ENCODE assay signal across 8 mouse cellular contexts in the genomic region with DNA sequence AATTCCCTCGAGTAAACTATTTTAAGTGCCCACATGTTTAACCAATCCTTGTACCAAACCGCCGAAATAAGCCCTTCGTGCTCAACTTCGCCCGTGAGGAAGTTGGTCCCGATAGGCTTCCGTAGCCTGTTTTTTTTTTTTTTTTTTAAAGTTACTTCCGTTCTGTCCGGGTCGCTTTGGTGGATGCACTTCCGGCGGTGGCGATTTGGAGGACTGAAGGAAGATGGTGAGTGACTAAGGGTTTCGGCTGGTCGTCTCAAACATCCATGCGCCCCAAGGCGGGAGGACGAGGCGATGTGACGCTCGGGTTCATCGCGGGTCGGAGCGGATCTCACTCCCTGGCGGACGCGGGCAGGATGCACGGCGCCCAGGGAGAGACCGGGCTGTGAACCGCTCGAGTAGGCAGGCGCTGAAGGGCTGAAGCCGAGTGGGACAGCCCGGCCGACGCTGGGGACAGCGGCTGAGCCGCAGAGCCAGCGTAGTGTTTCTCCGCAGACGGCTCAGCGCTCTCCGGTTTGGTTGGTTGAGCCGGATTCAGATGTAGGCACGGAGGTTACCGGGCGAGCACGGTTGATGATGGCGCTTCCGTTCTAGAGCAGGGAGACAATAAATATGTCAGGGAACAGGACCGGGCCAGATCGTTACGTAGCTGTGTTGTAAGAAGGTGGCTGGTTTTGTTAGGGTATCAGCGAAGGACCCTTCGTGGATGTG. TPM values are rescaled to one million over a fixed set of nuclear protein-coding genes. Genes with fewer than 3 reads are reported as not detected.
DNase-seq lines count a peak whose midpoint lies in the region; ATAC-seq and TF ChIP-seq lines count a peak whose summit lies in the region.

A gene (plus strand): TSS at position 169 of the 711 bp plus-strand sequence.

- H3K9ac ChIP-seq in heart, embryonic 11.5 days (ENCODE audit: low read depth, low read length): peak within 1 kb of the TSS; percentile 96
- H3K9ac ChIP-seq in kidney, embryonic 16.5 days (replicated peaks; ENCODE audit: low read length): peak within 1 kb of the TSS; percentile 80
- H3K9ac ChIP-seq in liver, embryonic 11.5 days (ENCODE audit: low read depth, low read length): peak within 1 kb of the TSS; percentile 95
- peak within 1 kb of the TSS; percentile 93 for H3K9ac ChIP-seq in stomach, embryonic 14.5 days (replicated peaks; ENCODE audit: low read depth, low read length)

- ATAC-seq in heart, embryonic 11.5 days (replicated peaks; ENCODE audit: insufficient number of reproducible peaks, low FRiP score, low TSS enrichment): peak; percentile 70
- ATAC-seq in kidney, embryonic 16.5 days (ENCODE audit: low FRiP score, low TSS enrichment): peak; percentile 84
- peak; percentile 81 for ATAC-seq in liver, embryonic 11.5 days (replicated peaks; ENCODE audit: low FRiP score)
- ATAC-seq in stomach, embryonic 14.5 days (ENCODE audit: insufficient number of reproducible peaks, insufficient read depth, low FRiP score, low read depth): peak; percentile 75

- WGBS in heart, embryonic 11.5 days (ENCODE audit: insufficient replicate concordance): under 1% methylated on average over 58 of the region's 58 CpGs
- WGBS in kidney, embryonic 16.5 days: under 1% methylated on average over 58 of the region's 58 CpGs
- under 1% methylated on average over 58 of the region's 58 CpGs for WGBS in liver, embryonic 11.5 days
- WGBS in stomach, embryonic 14.5 days: under 1% methylated on average over 58 of the region's 58 CpGs

- no peaks in the 10 kb centered on the region for H3K9me3 ChIP-seq in erythroblast, embryonic 14.5 days (ENCODE audit: control insufficient read depth, low read length)
- no peaks in the 10 kb centered on the region for H3K9me3 ChIP-seq in heart, embryonic 11.5 days (replicated peaks; ENCODE audit: control insufficient read depth, low read length)
- no peaks in the 10 kb centered on the region for H3K9me3 ChIP-seq in kidney, embryonic 16.5 days (ENCODE audit: low read length)
- no peaks in the 10 kb centered on the region for H3K9me3 ChIP-seq in liver, embryonic 11.5 days (ENCODE audit: control insufficient read depth, low read length)
- H3K9me3 ChIP-seq in stomach, embryonic 14.5 days (ENCODE audit: control insufficient read depth, low read depth, low read length): no peaks in the 10 kb centered on the region

- H3K27me3 ChIP-seq in erythroblast, embryonic 14.5 days (ENCODE audit: control insufficient read depth): no peaks in the 10 kb centered on the region
- no peaks in the 10 kb centered on the region for H3K27me3 ChIP-seq in heart, embryonic 11.5 days (ENCODE audit: control insufficient read depth, insufficient read depth, low read length)
- no peaks in the 10 kb centered on the region for H3K27me3 ChIP-seq in kidney, embryonic 16.5 days (ENCODE audit: insufficient read depth, low read length)
- H3K27me3 ChIP-seq in liver, embryonic 11.5 days (replicated peaks; ENCODE audit: control insufficient read depth, insufficient read depth, low read length): no peaks in the 10 kb centered on the region; the same call in 1 of the 2 replicates
- H3K27me3 ChIP-seq in stomach, embryonic 14.5 days (ENCODE audit: control insufficient read depth, insufficient read depth, low read length): no peaks in the 10 kb centered on the region

- H3K4me1 ChIP-seq in erythroblast, embryonic 14.5 days (ENCODE audit: control insufficient read depth): peaks cover 35% of the 10 kb centered on the region
- peaks cover 8% of the 10 kb centered on the region for H3K4me1 ChIP-seq in heart, embryonic 11.5 days (ENCODE audit: control insufficient read depth, insufficient read depth, low read length)
- peaks cover 9% of the 10 kb centered on the region for H3K4me1 ChIP-seq in kidney, embryonic 16.5 days (ENCODE audit: insufficient read depth, low read length)
- peaks cover 4% of the 10 kb centered on the region for H3K4me1 ChIP-seq in liver, embryonic 11.5 days (replicated peaks; ENCODE audit: control insufficient read depth, insufficient read depth, low read length)
- peaks cover 12% of the 10 kb centered on the region for H3K4me1 ChIP-seq in stomach, embryonic 14.5 days (ENCODE audit: control insufficient read depth, insufficient read depth, low read length)

- DNase-seq in CD4-positive helper T cell, adult 2 months (ENCODE audit: low read depth, low spot score): peak; percentile 92
- peak; percentile 97 for DNase-seq in brain, embryonic 14.5 days (ENCODE audit: low read depth)
- DNase-seq in liver, embryonic 11.5 days (ENCODE audit: low spot score): peak; percentile 86
- peak; percentile 92 for DNase-seq in naive thymus-derived CD4-positive, alpha-beta T cell, adult 2 months (ENCODE audit: low read depth)

- no peak for TF ChIP-seq POLR2A in brain, embryonic 14.5 days (IDR thresholded peaks at IDR 0.05; ENCODE audit: borderline replicate concordance, extremely low read depth, insufficient read depth, insufficient read length, poor library complexity, severe bottlenecking)

- no peak for TF ChIP-seq CTCF in brain, embryonic 14.5 days (IDR thresholded peaks at IDR 0.05; ENCODE audit: borderline replicate concordance, extremely low read depth, insufficient read depth, insufficient read length)

- peak within 1 kb of the TSS; percentile 68 for H3K4me2 ChIP-seq in heart, embryonic 11.5 days
- peak within 1 kb of the TSS; percentile 75 for H3K4me2 ChIP-seq in kidney, embryonic 16.5 days (replicated peaks; ENCODE audit: low read depth, low read length)
- H3K4me2 ChIP-seq in liver, embryonic 11.5 days: peak within 1 kb of the TSS; percentile 78
- H3K4me2 ChIP-seq in stomach, embryonic 14.5 days (replicated peaks; ENCODE audit: low read depth, low read length): peak within 1 kb of the TSS; percentile 83

- peaks cover 36% of the 10 kb centered on the region for H3K36me3 ChIP-seq in erythroblast, embryonic 14.5 days (ENCODE audit: control insufficient read depth)
- H3K36me3 ChIP-seq in heart, embryonic 11.5 days (ENCODE audit: control insufficient read depth, insufficient read depth, low read length): peaks cover 9% of the 10 kb centered on the region
- H3K36me3 ChIP-seq in kidney, embryonic 16.5 days (ENCODE audit: insufficient read depth, low read length): peaks cover 25% of the 10 kb centered on the region
- H3K36me3 ChIP-seq in liver, embryonic 11.5 days (ENCODE audit: control insufficient read depth, insufficient read depth, low read length): peaks cover 18% of the 10 kb centered on the region
- peaks cover 25% of the 10 kb centered on the region for H3K36me3 ChIP-seq in stomach, embryonic 14.5 days (ENCODE audit: control insufficient read depth, insufficient read depth, low read length)

- peak within 1 kb of the TSS; percentile 84 for H3K27ac ChIP-seq in heart, embryonic 11.5 days (ENCODE audit: low read depth, low read length)
- peak within 1 kb of the TSS; percentile 93 for H3K27ac ChIP-seq in kidney, embryonic 16.5 days (ENCODE audit: low read length)
- H3K27ac ChIP-seq in liver, embryonic 11.5 days (ENCODE audit: low read depth, low read length): peak within 1 kb of the TSS; percentile 91
- peak within 1 kb of the TSS; percentile 83 for H3K27ac ChIP-seq in stomach, embryonic 14.5 days (ENCODE audit: low read length)

- peak within 1 kb of the TSS; percentile 79 for H3K4me3 ChIP-seq in erythroblast, embryonic 14.5 days (replicated peaks)
- peak within 1 kb of the TSS; percentile 91 for H3K4me3 ChIP-seq in heart, embryonic 11.5 days (ENCODE audit: low read depth, low read length)
- H3K4me3 ChIP-seq in kidney, embryonic 16.5 days (ENCODE audit: low read length): peak within 1 kb of the TSS; percentile 73
- peak within 1 kb of the TSS; percentile 97 for H3K4me3 ChIP-seq in liver, embryonic 11.5 days (ENCODE audit: low read depth, low read length)
- peak within 1 kb of the TSS; percentile 98 for H3K4me3 ChIP-seq in stomach, embryonic 14.5 days (ENCODE audit: low read depth, low read length)

RNA-seq across cellular contexts. Expression of the gene that starts here (rescaled TPM):
- 108 and 128 TPM in 2 replicates for polyA plus RNA-seq in brain, embryonic 14.5 days (2012; rRNA removed)
- 2.6 and 2.7 TPM in 2 replicates for polyA plus RNA-seq in erythroblast, embryonic 14.5 days (2012)
- 243 and 280 TPM in 2 replicates for polyA plus RNA-seq in heart, embryonic 11.5 days (2014; fragmentation: Nextera tagmentation; extraction: Ambion mirVana)
- 313 and 320 TPM in 2 replicates for polyA plus RNA-seq in kidney, embryonic 16.5 days (2015; fragmentation: Nextera tagmentation; extraction: Ambion mirVana)
- 324 and 347 TPM in 2 replicates for polyA plus RNA-seq in liver, embryonic 11.5 days (2014; fragmentation: Nextera tagmentation; extraction: Ambion mirVana)
- polyA plus RNA-seq in stomach, embryonic 14.5 days (2014; fragmentation: Nextera tagmentation; extraction: Ambion mirVana): 247 and 259 TPM in 2 replicates

Comparison
In these comparisons a context has a peak if more than half of its experiments do, and no peak if none do; other contexts are left out.
1. Peak in every context shown above with its lines: DNase-seq, ATAC-seq, H3K4me3 ChIP-seq and H3K27ac ChIP-seq.
2. RNA of the gene that starts here (polyA plus RNA-seq): 324 to 347 TPM in liver, embryonic 11.5 days, 313 to 320 TPM in kidney, embryonic 16.5 days, 247 to 259 TPM in stomach, embryonic 14.5 days, 243 to 280 TPM in heart, embryonic 11.5 days and 108 to 128 TPM in brain, embryonic 14.5 days; 2.6 to 2.7 TPM in erythroblast, embryonic 14.5 days; every median in the first group is over 10 times any median in the second.